Mouse (Mus musculus): ENCODE measurements at regions not wholly inside any gene's neighbourhood (a gene's known extent, or its start where the extent isn't known, plus 50 kb on each side); places are given as distances from the start of the nearest gene placed in this dataset.

DNA sequence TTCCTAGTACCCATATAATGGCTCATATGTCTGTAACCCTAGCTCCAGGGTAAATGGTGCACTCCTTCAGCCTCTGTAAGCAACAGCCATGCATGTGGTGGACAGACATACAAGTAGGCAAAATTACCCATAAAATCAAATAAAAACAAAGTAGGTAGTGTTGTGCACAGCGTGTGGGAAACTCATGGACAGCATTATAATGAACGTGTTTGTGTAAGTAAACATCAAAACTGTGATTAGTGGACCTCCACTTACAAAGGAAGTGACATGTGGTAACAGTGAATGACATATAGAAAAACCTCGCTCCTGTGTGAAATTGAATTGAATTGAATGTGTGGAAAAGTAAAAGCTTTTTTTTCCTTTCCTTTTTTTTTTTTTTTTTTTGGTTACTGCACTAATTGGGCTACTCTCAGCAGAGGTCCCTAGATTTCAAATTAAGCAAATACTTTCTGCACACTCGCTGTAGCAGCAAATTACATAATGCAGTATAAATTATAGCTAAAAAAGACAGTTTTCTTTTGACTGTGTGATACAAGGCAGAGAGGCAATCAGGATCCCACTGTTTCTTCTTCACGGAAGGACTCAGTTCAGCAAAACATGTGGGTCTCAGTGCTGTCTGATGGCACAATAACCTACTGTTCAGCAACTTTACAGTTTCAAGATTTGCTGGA, 1035.0 kb upstream of the Lrrtm3 start:
- TF ChIP-seq POLR2A (IDR thresholded peaks at IDR 0.05; ENCODE audit: borderline replicate concordance, low read depth, low read length) (no peak), CTCF (IDR thresholded peaks at IDR 0.05; ENCODE audit: low read depth, low read length) (no peak)
- no peaks in the 10 kb centered on the region for H3K4me1 ChIP-seq (ENCODE audit: control insufficient read depth, insufficient read depth, low read length)
- H3K4me3 ChIP-seq (ENCODE audit: insufficient read depth, low read length): no peak overlapping the region
- H3K27ac ChIP-seq (ENCODE audit: insufficient read depth, low read depth, low read length): no peak overlapping the region

DNA sequence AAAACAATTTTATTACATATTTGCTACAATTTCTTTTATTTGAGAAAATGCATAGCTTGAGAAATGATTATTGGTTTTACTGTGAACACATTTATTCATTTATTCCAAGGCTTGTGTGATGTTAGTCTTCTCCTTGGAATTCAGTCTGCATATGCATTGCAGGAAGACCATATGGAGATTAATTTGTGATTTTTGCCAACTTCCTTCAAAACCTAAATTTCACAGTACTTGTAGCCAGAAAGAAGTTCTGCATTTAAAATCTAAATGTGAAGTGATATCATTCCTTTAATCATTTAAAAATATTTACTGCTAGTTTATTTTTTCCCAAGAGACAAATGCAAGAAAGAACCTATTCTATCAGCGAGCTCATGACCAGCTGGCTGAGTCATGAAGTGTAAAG, 1028.1 kb upstream of the Lrrtm3 start:
- Histone ChIP-seq H3K4me3 (ENCODE audit: insufficient read depth, low read length) (no peak overlapping the region), H3K27ac (ENCODE audit: insufficient read depth, low read depth, low read length) (no peak overlapping the region), H3K4me1 (ENCODE audit: control insufficient read depth, insufficient read depth, low read length) (no peaks in the 10 kb centered on the region)
- TF ChIP-seq POLR2A (IDR thresholded peaks at IDR 0.05; ENCODE audit: borderline replicate concordance, low read depth, low read length) (no peak), CTCF (IDR thresholded peaks at IDR 0.05; ENCODE audit: low read depth, low read length) (no peak)

DNA sequence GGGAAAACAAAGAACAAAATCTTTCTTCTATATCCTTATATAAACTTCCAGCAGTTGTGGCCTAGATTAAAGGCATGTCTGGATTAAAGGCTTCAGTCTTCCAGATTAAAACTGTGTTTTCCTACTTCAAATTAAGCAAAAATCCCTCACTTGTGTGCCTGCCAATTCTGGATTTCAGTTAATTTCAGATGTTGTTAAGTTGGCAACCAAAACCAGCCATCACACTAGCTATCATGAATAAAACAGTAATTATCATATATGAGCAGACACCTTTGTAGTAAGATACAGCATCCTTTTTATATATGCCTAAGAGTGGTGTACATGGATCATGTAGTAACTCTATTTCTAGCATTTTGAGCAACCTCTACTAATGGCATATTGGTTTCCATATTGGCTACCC, 1024.5 kb upstream of the Lrrtm3 start:
- H3K4me3 ChIP-seq (ENCODE audit: insufficient read depth, low read length): no peak overlapping the region
- no peak overlapping the region for H3K27ac ChIP-seq (ENCODE audit: insufficient read depth, low read depth, low read length)
- no peaks in the 10 kb centered on the region for H3K4me1 ChIP-seq (ENCODE audit: control insufficient read depth, insufficient read depth, low read length)
- no peak for TF ChIP-seq POLR2A (IDR thresholded peaks at IDR 0.05; ENCODE audit: borderline replicate concordance, low read depth, low read length)
- no peak for TF ChIP-seq CTCF (IDR thresholded peaks at IDR 0.05; ENCODE audit: low read depth, low read length)

GRCm38 (mm10) chr10:65110729-65111128, 1020.7 kb upstream of the Lrrtm3 start:
- Histone ChIP-seq H3K27ac (ENCODE audit: insufficient read depth, low read depth, low read length) (no peak overlapping the region), H3K4me1 (ENCODE audit: control insufficient read depth, insufficient read depth, low read length) (no peaks in the 10 kb centered on the region), H3K4me3 (ENCODE audit: insufficient read depth, low read length) (no peak overlapping the region)
- no peak for TF ChIP-seq CTCF (IDR thresholded peaks at IDR 0.05; ENCODE audit: low read depth, low read length)
- no peak for TF ChIP-seq POLR2A (IDR thresholded peaks at IDR 0.05; ENCODE audit: borderline replicate concordance, low read depth, low read length)

GRCm38 (mm10) chr10:65107413-65107812, 1017.3 kb upstream of the Lrrtm3 start:
- TF ChIP-seq POLR2A (IDR thresholded peaks at IDR 0.05; ENCODE audit: borderline replicate concordance, low read depth, low read length): no peak
- no peak for TF ChIP-seq CTCF (IDR thresholded peaks at IDR 0.05; ENCODE audit: low read depth, low read length)
- Histone ChIP-seq H3K4me1 (ENCODE audit: control insufficient read depth, insufficient read depth, low read length) (no peaks in the 10 kb centered on the region), H3K27ac (ENCODE audit: insufficient read depth, low read depth, low read length) (no peak overlapping the region), H3K4me3 (ENCODE audit: insufficient read depth, low read length) (no peak overlapping the region)

DNA sequence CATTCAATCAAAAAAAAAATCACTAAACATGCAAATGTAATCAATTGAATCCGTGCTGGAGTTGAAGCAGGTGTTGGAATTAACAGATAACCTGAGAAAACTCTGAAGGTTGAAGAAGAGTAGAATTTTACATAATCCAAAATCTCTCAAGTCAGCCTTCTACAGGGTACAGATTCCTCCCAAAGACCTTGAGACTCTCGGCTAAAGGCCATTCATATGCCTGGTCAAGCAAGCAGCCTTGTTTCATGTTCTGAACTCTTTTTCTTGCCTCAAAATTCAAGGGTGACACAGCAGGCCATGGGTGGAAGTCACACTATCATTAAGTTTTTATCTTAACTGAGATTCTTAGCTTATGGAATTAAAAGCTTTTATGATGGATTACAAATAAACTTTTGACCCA, 994.4 kb upstream of the Lrrtm3 start:
- Histone ChIP-seq H3K4me3 (ENCODE audit: insufficient read depth, low read length) (no peak overlapping the region), H3K27ac (ENCODE audit: insufficient read depth, low read depth, low read length) (no peak overlapping the region), H3K4me1 (ENCODE audit: control insufficient read depth, insufficient read depth, low read length) (no peaks in the 10 kb centered on the region)
- no peak for TF ChIP-seq POLR2A (IDR thresholded peaks at IDR 0.05; ENCODE audit: borderline replicate concordance, low read depth, low read length)

- H3K4me1 ChIP-seq (ENCODE audit: control insufficient read depth, insufficient read depth, low read length): no peaks in the 10 kb centered on the region
- no peak for TF ChIP-seq CTCF (IDR thresholded peaks at IDR 0.05; ENCODE audit: low read depth, low read length)
- no peak for TF ChIP-seq POLR2A (IDR thresholded peaks at IDR 0.05; ENCODE audit: borderline replicate concordance, low read depth, low read length)
- no peak overlapping the region for H3K4me3 ChIP-seq (ENCODE audit: insufficient read depth, low read length)
- H3K27ac ChIP-seq (ENCODE audit: insufficient read depth, low read depth, low read length): no peak overlapping the region
Observed at GRCm38 (mm10) chr10:65081638-65082037, 991.6 kb upstream of the Lrrtm3 start.

GRCm38 (mm10) chr10:65058086-65058485, 968.0 kb upstream of the Lrrtm3 start:
- no peak overlapping the region for H3K27ac ChIP-seq (ENCODE audit: insufficient read depth, low read depth, low read length)
- no peaks in the 10 kb centered on the region for H3K4me1 ChIP-seq (ENCODE audit: control insufficient read depth, insufficient read depth, low read length)
- TF ChIP-seq POLR2A (IDR thresholded peaks at IDR 0.05; ENCODE audit: borderline replicate concordance, low read depth, low read length): no peak
- no peak for TF ChIP-seq CTCF (IDR thresholded peaks at IDR 0.05; ENCODE audit: low read depth, low read length)
- H3K4me3 ChIP-seq (ENCODE audit: insufficient read depth, low read length): no peak overlapping the region

Data from bone marrow macrophage, adult 2 months (primary cell).